Mouse (Mus musculus) neural tube, embryonic 15.5 days (tissue): ENCODE data around the gene Fbxo48. TPM values are rescaled to one million over a fixed set of nuclear protein-coding genes. Genes with fewer than 3 reads are reported as not detected.

Experiments used
- ATAC-seq: fragments of 200-750 bp; cut with Nextera tagmentation; 2 replicates; pipeline ENCODE4 v1.8.0; 2017; ENCODE audit warnings: mild to moderate bottlenecking, moderate TSS enrichment, moderate library complexity; ENCODE audit not compliant: low FRiP score
- H3K27ac ChIP-seq: fragments of 300-500 bp; sonication (generic); replicated peaks from 2 replicates; pipeline ENCODE4 v1.5.1; 2015; ENCODE audit warnings: mild to moderate bottlenecking, inconsistent platforms
- H3K27me3 ChIP-seq: fragments of 300-500 bp; sonication (generic); replicated peaks from 2 replicates; pipeline ENCODE4 v1.6.1; 2015; ENCODE audit warnings: inconsistent platforms
- H3K36me3 ChIP-seq: fragments of 300-500 bp; sonication (generic); 2 replicates; pipeline ENCODE4 v1.6.1; 2015; ENCODE audit warnings: inconsistent platforms
- H3K4me1 ChIP-seq: fragments of 300-500 bp; sonication (generic); 2 replicates; pipeline ENCODE4 v1.6.1; 2015; ENCODE audit warnings: inconsistent platforms
- H3K4me2 ChIP-seq: fragments of 300-500 bp; sonication (generic); 2 replicates; pipeline ENCODE4 v1.6.1; 2015; ENCODE audit warnings: inconsistent platforms, mild to moderate bottlenecking, moderate library complexity
- H3K4me3 ChIP-seq: fragments of 300-500 bp; sonication (generic); replicated peaks from 2 replicates; pipeline ENCODE4 v1.5.1; 2015; ENCODE audit warnings: mild to moderate bottlenecking, inconsistent platforms
- H3K9ac ChIP-seq: fragments of 300-500 bp; sonication (generic); replicated peaks from 2 replicates; pipeline ENCODE4 v1.6.1; 2015; ENCODE audit warnings: mild to moderate bottlenecking, inconsistent platforms
- H3K9me3 ChIP-seq: fragments of 300-500 bp; sonication (generic); replicated peaks from 2 replicates; pipeline ENCODE4 v1.6.1; 2016; ENCODE audit warnings: inconsistent platforms
- WGBS: fragments of 180-500 bp; shearing (Covaris S2); methylation state at CpG from one replicate; pipeline ENCODE4 v1.1.7; 2015; ENCODE audit warnings: mixed read lengths; 5-methylcytosine and 5-hydroxymethylcytosine counted together
- polyA plus RNA-seq: library from polyadenylated mRNA; unstranded; fragments of >200 nt; fragmentation: Nextera tagmentation; extraction: Ambion mirVana; gene quantifications from 2 replicates; pipeline ENCODE4 v1.2.1, GENCODE M21; 2015

Gene Fbxo48
- polyA plus RNA-seq, 1 experiment from 2014 or later = 0.68 TPM

- Histone ChIP-seq H3K9ac (no peak overlapping the region), H3K4me3 (no peak overlapping the region), H3K9me3 (no peaks in the 10 kb centered on the region), H3K4me2 (no peak overlapping the region), H3K36me3 (no peaks in the 10 kb centered on the region), H3K4me1 (no peaks in the 10 kb centered on the region), H3K27me3 (no peaks in the 10 kb centered on the region), H3K27ac (no peak overlapping the region)
- ATAC-seq = no peak
- WGBS = 87% methylated on average over 4 of the region's 4 CpGs
These were observed 25.8 kb downstream of the Fbxo48 start for GRCm38 (mm10) chr11:16976937-16977336.

- Histone ChIP-seq H3K9me3 (no peaks in the 10 kb centered on the region), H3K4me1 (no peaks in the 10 kb centered on the region), H3K4me2 (no peak overlapping the region), H3K4me3 (no peak overlapping the region), H3K27ac (no peak overlapping the region), H3K9ac (no peak overlapping the region), H3K36me3 (no peaks in the 10 kb centered on the region), H3K27me3 (no peaks in the 10 kb centered on the region)
- ATAC-seq = no peak
- WGBS = 81% methylated on average over 2 of the region's 2 CpGs
These were observed 26.4 kb downstream of the Fbxo48 start for GRCm38 (mm10) chr11:16977611-16978010.

GRCm38 (mm10) chr11:16978161-16978707 lies 27.1 kb downstream of the Fbxo48 start:
- 90% methylated on average over 5 of the region's 5 CpGs for WGBS
- no peaks in the 10 kb centered on the region for H3K27me3 ChIP-seq
- ATAC-seq = no peak
- no peak overlapping the region for H3K9ac ChIP-seq
- no peaks in the 10 kb centered on the region for H3K36me3 ChIP-seq
- H3K4me3 ChIP-seq = no peak overlapping the region
- H3K27ac ChIP-seq = no peak overlapping the region
- no peak overlapping the region for H3K4me2 ChIP-seq
- no peaks in the 10 kb centered on the region for H3K9me3 ChIP-seq
- no peaks in the 10 kb centered on the region for H3K4me1 ChIP-seq

- Histone ChIP-seq H3K27me3 (no peaks in the 10 kb centered on the region), H3K4me1 (no peaks in the 10 kb centered on the region), H3K4me3 (no peak overlapping the region), H3K36me3 (peaks cover 4% of the 10 kb centered on the region; the same call in 1 of the 2 replicates), H3K9ac (no peak overlapping the region), H3K4me2 (no peak overlapping the region), H3K27ac (no peak overlapping the region), H3K9me3 (no peaks in the 10 kb centered on the region)
- 88% methylated on average over 7 of the region's 7 CpGs for WGBS
- ATAC-seq = no peak
These were observed 35.5 kb downstream of the Fbxo48 start for GRCm38 (mm10) chr11:16986550-16987187.

- peaks cover 4% of the 10 kb centered on the region; the same call in 1 of the 2 replicates for H3K36me3 ChIP-seq
- H3K27me3 ChIP-seq = no peaks in the 10 kb centered on the region
- H3K4me2 ChIP-seq = no peak overlapping the region
- H3K4me3 ChIP-seq = no peak overlapping the region
- H3K4me1 ChIP-seq = no peaks in the 10 kb centered on the region
- H3K9me3 ChIP-seq = no peaks in the 10 kb centered on the region
- H3K9ac ChIP-seq = no peak overlapping the region
- 72% methylated on average over 6 of the region's 6 CpGs for WGBS
- H3K27ac ChIP-seq = no peak overlapping the region
- no peak for ATAC-seq
These were observed 36.7 kb downstream of the Fbxo48 start for GRCm38 (mm10) chr11:16987745-16988328.

GRCm38 (mm10) chr11:16989885-16990284 lies 38.7 kb downstream of the Fbxo48 start:
- no peak overlapping the region for H3K9ac ChIP-seq
- H3K4me2 ChIP-seq = no peak overlapping the region
- ATAC-seq = no peak
- 81% methylated on average over 5 of the region's 5 CpGs for WGBS
- H3K4me1 ChIP-seq = no peaks in the 10 kb centered on the region
- no peak overlapping the region for H3K4me3 ChIP-seq
- peaks cover 3% of the 10 kb centered on the region; the same call in 1 of the 2 replicates for H3K36me3 ChIP-seq
- no peaks in the 10 kb centered on the region for H3K9me3 ChIP-seq
- H3K27me3 ChIP-seq = no peaks in the 10 kb centered on the region
- no peak overlapping the region for H3K27ac ChIP-seq

- H3K4me2 ChIP-seq = no peak overlapping the region
- H3K27ac ChIP-seq = no peak overlapping the region
- H3K9me3 ChIP-seq = no peaks in the 10 kb centered on the region
- no peaks in the 10 kb centered on the region for H3K4me1 ChIP-seq
- ATAC-seq = no peak
- 84% methylated on average over 6 of the region's 6 CpGs for WGBS
- H3K27me3 ChIP-seq = no peaks in the 10 kb centered on the region
- no peak overlapping the region for H3K4me3 ChIP-seq
- peaks cover 3% of the 10 kb centered on the region; the same call in 1 of the 2 replicates for H3K36me3 ChIP-seq
- no peak overlapping the region for H3K9ac ChIP-seq
These were observed 41.7 kb downstream of the Fbxo48 start for GRCm38 (mm10) chr11:16992880-16993279.

GRCm38 (mm10) chr11:16996818-16997217 lies 45.6 kb downstream of the Fbxo48 start:
- Histone ChIP-seq H3K27me3 (no peaks in the 10 kb centered on the region), H3K27ac (no peak overlapping the region), H3K9ac (no peak overlapping the region), H3K4me1 (no peaks in the 10 kb centered on the region), H3K9me3 (no peaks in the 10 kb centered on the region), H3K36me3 (peaks cover 3% of the 10 kb centered on the region; the same call in 1 of the 2 replicates), H3K4me2 (no peak overlapping the region), H3K4me3 (no peak overlapping the region)
- ATAC-seq = no peak

GRCm38 (mm10) chr11:16997465-16997864 lies 46.3 kb downstream of the Fbxo48 start:
- Histone ChIP-seq H3K27ac (no peak overlapping the region), H3K27me3 (no peaks in the 10 kb centered on the region), H3K4me3 (no peak overlapping the region), H3K9ac (no peak overlapping the region), H3K4me1 (no peaks in the 10 kb centered on the region), H3K4me2 (no peak overlapping the region), H3K9me3 (no peaks in the 10 kb centered on the region), H3K36me3 (peaks cover 3% of the 10 kb centered on the region; the same call in 1 of the 2 replicates)
- no peak for ATAC-seq

- Histone ChIP-seq H3K9ac (no peak overlapping the region), H3K4me3 (no peak overlapping the region), H3K4me1 (no peaks in the 10 kb centered on the region), H3K36me3 (peaks cover 2% of the 10 kb centered on the region; the same call in 1 of the 2 replicates), H3K27ac (no peak overlapping the region), H3K9me3 (no peaks in the 10 kb centered on the region), H3K27me3 (no peaks in the 10 kb centered on the region), H3K4me2 (no peak overlapping the region)
- WGBS = 92% methylated on average over 4 of the region's 4 CpGs
- no peak for ATAC-seq
These were observed 48.2 kb downstream of the Fbxo48 start for GRCm38 (mm10) chr11:16999387-16999786.

- Histone ChIP-seq H3K27ac (no peak overlapping the region), H3K27me3 (no peaks in the 10 kb centered on the region), H3K36me3 (no peaks in the 10 kb centered on the region; the same call in 1 of the 2 replicates), H3K4me1 (no peaks in the 10 kb centered on the region), H3K4me2 (no peak overlapping the region), H3K4me3 (no peak overlapping the region), H3K9me3 (no peaks in the 10 kb centered on the region), H3K9ac (no peak overlapping the region)
- ATAC-seq = no peak
These were observed 48.8 kb downstream of the Fbxo48 start for GRCm38 (mm10) chr11:16999933-17000332.
